24 mouse cellular contexts compared by ENCODE assay signal in the genomic region with DNA sequence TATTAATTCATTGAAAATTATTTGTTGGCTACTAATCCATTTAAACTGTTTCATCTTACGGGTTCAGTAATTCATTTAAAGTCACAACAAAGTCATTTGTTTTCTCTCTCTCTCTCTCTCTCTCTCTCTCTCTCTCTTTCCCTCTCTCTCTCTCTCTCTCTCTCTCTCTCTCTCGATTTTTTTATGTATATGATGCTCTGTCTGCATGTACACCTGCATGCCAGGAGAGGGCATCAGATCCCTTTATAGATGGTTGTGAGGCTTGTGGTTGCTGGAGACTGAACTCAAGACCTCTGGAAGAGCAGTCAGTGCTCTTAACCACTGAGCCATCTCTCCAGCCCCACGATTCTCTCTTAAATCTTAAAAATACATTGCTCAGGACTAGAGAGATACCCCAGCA. TPM values are rescaled to one million over a fixed set of nuclear protein-coding genes. Genes with fewer than 3 reads are reported as not detected.
A peak's percentile ranks its signal among the peaks of the same experiment; 100 is the strongest.
DNase-seq lines count a peak whose midpoint lies in the region; ATAC-seq and TF ChIP-seq lines count a peak whose summit lies in the region.
"Had no signal": no experiment of that assay in that cellular context is flagged by ENCODE, and none has a peak within 500 bp of the region (broad histone marks: within the 10 kb centered on the region; RNA-seq: fewer than 3 reads in every experiment).

No protein-coding gene starts in this region.

- no peak for DNase-seq in kidney, postnatal 0 days (ENCODE audit: low spot score)
- DNase-seq in kidney, adult 18-20 months, result no peak
- DNase-seq in 416B (ENCODE audit: low read depth), result peak; percentile 53
- peak; percentile 16 for DNase-seq in MEL-GATA-1-ER (ENCODE audit: extremely low read depth, low read depth)
- no peak for DNase-seq in right cerebral cortex, adult 2 months (ENCODE audit: low spot score in 2 of 2)
- no peak for DNase-seq in heart, adult 18-20 months
- no peak for DNase-seq in adrenal gland, adult 8-10 months
- DNase-seq: cerebellum, adult 9-11 months; kidney, postnatal 10 days; lung, adult 2 months; lung, postnatal 36 days had no signal

- H3K4me3 ChIP-seq in kidney, postnatal 0 days (replicated peaks; ENCODE audit: low read depth, low read length), result no peak overlapping the region
- H3K4me3 ChIP-seq in embryonic facial prominence, embryonic 13.5 days, result no peak overlapping the region
- H3K4me3 ChIP-seq: heart, embryonic 15.5 days; hindbrain, embryonic 10.5 days; left cerebral cortex, adult 2 months; neural tube, embryonic 12.5 days had no signal

- no peak overlapping the region for H3K4me2 ChIP-seq in kidney, postnatal 0 days (ENCODE audit: low read length)
- H3K4me2 ChIP-seq in embryonic facial prominence, embryonic 13.5 days, result no peak overlapping the region
- H3K4me2 ChIP-seq: heart, embryonic 15.5 days; midbrain, embryonic 11.5 days; neural tube, embryonic 12.5 days had no signal

- no peaks in the 10 kb centered on the region for H3K27me3 ChIP-seq in kidney, postnatal 0 days (ENCODE audit: insufficient read depth, low read length)
- no peaks in the 10 kb centered on the region for H3K27me3 ChIP-seq in embryonic facial prominence, embryonic 13.5 days
- H3K27me3 ChIP-seq: heart, embryonic 15.5 days; neural tube, embryonic 12.5 days had no signal

- no peaks in the 10 kb centered on the region for H3K4me1 ChIP-seq in kidney, postnatal 0 days (replicated peaks; ENCODE audit: insufficient read depth, low read length)
- peaks cover 19% of the 10 kb centered on the region for H3K4me1 ChIP-seq in embryonic facial prominence, embryonic 13.5 days
- H3K4me1 ChIP-seq: heart, embryonic 15.5 days had no signal

- ATAC-seq in kidney, postnatal 0 days (replicated peaks; ENCODE audit: low FRiP score, low read depth), result no peak
- no peak for ATAC-seq in embryonic facial prominence, embryonic 13.5 days (ENCODE audit: insufficient number of reproducible peaks, insufficient read depth, low FRiP score, low TSS enrichment, low read depth)
- ATAC-seq: forebrain, embryonic 16.5 days; inflammation-experienced regulatory T-cells, adult 6 months had no signal

- no peaks in the 10 kb centered on the region for H3K9me3 ChIP-seq in kidney, postnatal 0 days (replicated peaks; ENCODE audit: low read length)
- H3K9me3 ChIP-seq in embryonic facial prominence, embryonic 13.5 days, result no peaks in the 10 kb centered on the region
- H3K9me3 ChIP-seq: heart, embryonic 15.5 days; hindbrain, embryonic 10.5 days; neural tube, embryonic 12.5 days had no signal

- no peak overlapping the region for H3K27ac ChIP-seq in kidney, postnatal 0 days
- H3K27ac ChIP-seq in embryonic facial prominence, embryonic 13.5 days, result peak overlapping the region; percentile 44; the same call in 1 of the 2 replicates
- H3K27ac ChIP-seq: heart, embryonic 15.5 days; hindbrain, embryonic 10.5 days; left cerebral cortex, adult 2 months; neural tube, embryonic 12.5 days had no signal

- H3K36me3 ChIP-seq in kidney, postnatal 0 days (ENCODE audit: insufficient read depth, low read length), result no peaks in the 10 kb centered on the region
- no peaks in the 10 kb centered on the region for H3K36me3 ChIP-seq in embryonic facial prominence, embryonic 13.5 days
- H3K36me3 ChIP-seq: heart, embryonic 15.5 days; hindbrain, embryonic 10.5 days; neural tube, embryonic 12.5 days had no signal

- WGBS in kidney, postnatal 0 days, result 66% methylated on average over 3 of the region's 3 CpGs
- WGBS in embryonic facial prominence, embryonic 13.5 days, result 53% methylated on average over 3 of the region's 3 CpGs

- peak; percentile 41 for TF ChIP-seq CTCF in kidney, postnatal 0 days (IDR thresholded peaks at IDR 0.05; ENCODE audit: low read depth)

- no peak overlapping the region for H3K9ac ChIP-seq in kidney, postnatal 0 days (ENCODE audit: low read depth, low read length)
- no peak overlapping the region for H3K9ac ChIP-seq in embryonic facial prominence, embryonic 13.5 days
- H3K9ac ChIP-seq: heart, embryonic 15.5 days; neural tube, embryonic 12.5 days had no signal

RNA-seq across cellular contexts. Expression of a gene that starts 36.3 kb away (rescaled TPM):
- not detected in 2 replicates for polyA plus RNA-seq in kidney, postnatal 0 days (2015; fragmentation: Nextera tagmentation; extraction: Ambion mirVana)
- polyA plus RNA-seq in embryonic facial prominence, embryonic 13.5 days (2015; fragmentation: Nextera tagmentation; extraction: Ambion mirVana), result not detected in 2 replicates
- total RNA-seq in heart, adult 18-20 months (2021), result not detected
- under 1 TPM in 1 of 4 experiments, not detected in 3; 0.51 TPM for total RNA-seq in adrenal gland, adult 8-10 months (2022)
- total RNA-seq: gastrocnemius, adult 18-20 months; granulocyte monocyte progenitor cell, adult 5-6 weeks; layer of hippocampus, adult 8-10 months; left cerebral cortex, adult 2 months; monocyte, adult 5-6 weeks had no signal
- polyA plus RNA-seq: forebrain, embryonic 16.5 days; heart, embryonic 15.5 days; hindbrain, embryonic 10.5 days; inflammation-experienced regulatory T-cells, adult 6 months; limb, embryonic 11.5 days; midbrain, embryonic 11.5 days; neural tube, embryonic 12.5 days had no signal

RNA-seq across cellular contexts. Expression of a gene that starts 43.8 kb away (rescaled TPM):
- polyA plus RNA-seq in kidney, postnatal 0 days (2015; fragmentation: Nextera tagmentation; extraction: Ambion mirVana), result 43.9 and 53.2 TPM in 2 replicates
- polyA plus RNA-seq in embryonic facial prominence, embryonic 13.5 days (2015; fragmentation: Nextera tagmentation; extraction: Ambion mirVana), result 92.1 and 92.2 TPM in 2 replicates
- total RNA-seq in heart, adult 18-20 months (2021), result 1 to 10 TPM; 1.5 to 2.2 TPM
- total RNA-seq in adrenal gland, adult 8-10 months (2022), result 1 to 10 TPM; 2.1 to 3.5 (median 3.0) TPM

Comparison
In these comparisons a context has a peak if more than half of its experiments do, and no peak if none do; other contexts are left out.
1. DNase-seq: peak in 416B (single experiment) and MEL-GATA-1-ER (single experiment); none in kidney, postnatal 0 days (single experiment), kidney, adult 18-20 months (single experiment), right cerebral cortex, adult 2 months (0 of 2), heart, adult 18-20 months (0 of 2) and adrenal gland, adult 8-10 months (single experiment).